Mouse (Mus musculus) small intestine, adult 2 months (tissue): Measurements from ENCODE around the gene Zfp1. TPM values are rescaled to one million over a fixed set of nuclear protein-coding genes. Genes with fewer than 3 reads are reported as not detected.

ENCODE experiments used
- H3K27ac ChIP-seq: fragments of 200-500 bp; 2 replicates; pipeline ENCODE4 v1.5.1; 2012; ENCODE audit warnings: low read depth, low read length, control low read depth, inconsistent platforms; ENCODE audit not compliant: insufficient read depth
- H3K27me3 ChIP-seq: fragments of 200-500 bp; 2 replicates; pipeline ENCODE4 v1.6.1; 2012; ENCODE audit warnings: mild to moderate bottlenecking, moderate library complexity, low read length, inconsistent platforms; ENCODE audit not compliant: control insufficient read depth, insufficient read depth
- H3K36me3 ChIP-seq: fragments of 200-500 bp; 2 replicates; pipeline ENCODE4 v1.6.1; 2012; ENCODE audit warnings: mild to moderate bottlenecking, low read length, control low read depth, inconsistent platforms; ENCODE audit not compliant: control insufficient read depth, insufficient read depth
- H3K4me1 ChIP-seq: fragments of 200-500 bp; 2 replicates; pipeline ENCODE4 v1.6.1; 2012; ENCODE audit warnings: low read length, inconsistent platforms, mixed read lengths; ENCODE audit not compliant: control insufficient read depth, insufficient read depth, insufficient read length
- H3K4me3 ChIP-seq: fragments of 200-500 bp; 2 replicates; pipeline ENCODE4 v1.5.1; 2012; ENCODE audit warnings: low read depth, mild to moderate bottlenecking, control low read depth, inconsistent platforms, low read length, moderate library complexity
- CTCF ChIP-seq: fragments of 200-500 bp; IDR thresholded peaks from 2 replicates; pipeline ENCODE4 v1.5.1; 2012; ENCODE audit warnings: low read depth, mild to moderate bottlenecking, control low read depth, inconsistent platforms, low read length, moderate library complexity, mixed read lengths; ENCODE audit not compliant: insufficient replicate concordance, insufficient read length; ENCODE audit errors: extremely low read depth
- POLR2A ChIP-seq: fragments of 200-500 bp; IDR thresholded peaks from 2 replicates; pipeline ENCODE4 v1.6.1; 2012; ENCODE audit warnings: low read depth, mild to moderate bottlenecking, control low read depth, inconsistent platforms, low read length, moderate library complexity
- WGBS: fragments of 180-500 bp; shearing (Covaris S2); methylation state at CpG from one replicate; pipeline ENCODE4 v1.1.7; 2018; 5-methylcytosine and 5-hydroxymethylcytosine counted together
- polyA plus RNA-seq: library from polyadenylated mRNA; depleted of rRNA; stranded (reverse); fragments of >200 nt; gene quantifications from 2 replicates; pipeline ENCODE4 v1.2.3, GENCODE M21; 2012; rRNA removed

Gene Zfp1
- polyA plus RNA-seq, 1 experiment = 1.6 TPM

- H3K27me3 ChIP-seq = no peaks in the 10 kb centered on the region
- peaks cover 71% of the 10 kb centered on the region for H3K36me3 ChIP-seq
- peaks cover 25% of the 10 kb centered on the region for H3K4me1 ChIP-seq
- no peak overlapping the region for H3K27ac ChIP-seq
- 93% methylated on average over 25 of the region's 25 CpGs for WGBS
- TF ChIP-seq POLR2A = no peak
- no peak for TF ChIP-seq CTCF
- no peak overlapping the region for H3K4me3 ChIP-seq
Observed at GRCm38 (mm10) chr8:111713817-111714216, 70.6 kb downstream of the Zfp1 start.

GRCm38 (mm10) chr8:111714295-111714694 lies 71.1 kb downstream of the Zfp1 start:
- Histone ChIP-seq H3K4me1 (peaks cover 23% of the 10 kb centered on the region), H3K36me3 (peaks cover 72% of the 10 kb centered on the region), H3K27ac (no peak overlapping the region), H3K4me3 (no peak overlapping the region), H3K27me3 (no peaks in the 10 kb centered on the region)
- WGBS = 91% methylated on average over 12 of the region's 12 CpGs
- no peak for TF ChIP-seq POLR2A
- no peak for TF ChIP-seq CTCF

- Histone ChIP-seq H3K36me3 (peaks cover 74% of the 10 kb centered on the region), H3K27ac (no peak overlapping the region), H3K4me1 (peaks cover 18% of the 10 kb centered on the region), H3K4me3 (no peak overlapping the region), H3K27me3 (no peaks in the 10 kb centered on the region)
- 91% methylated on average over 13 of the region's 13 CpGs for WGBS
- no peak for TF ChIP-seq CTCF
- no peak for TF ChIP-seq POLR2A
Observed at GRCm38 (mm10) chr8:111715514-111715913, 72.3 kb downstream of the Zfp1 start.

GRCm38 (mm10) chr8:111716603-111717487 lies 73.6 kb downstream of the Zfp1 start:
- H3K4me3 ChIP-seq = no peak overlapping the region
- H3K27ac ChIP-seq = peak overlapping the region; percentile 44
- no peaks in the 10 kb centered on the region for H3K27me3 ChIP-seq
- peaks cover 70% of the 10 kb centered on the region for H3K36me3 ChIP-seq
- no peak for TF ChIP-seq CTCF
- no peak for TF ChIP-seq POLR2A
- peaks cover 14% of the 10 kb centered on the region for H3K4me1 ChIP-seq
- WGBS = 70% methylated on average over 10 of the region's 10 CpGs

- peaks cover 65% of the 10 kb centered on the region for H3K36me3 ChIP-seq
- H3K4me3 ChIP-seq = no peak overlapping the region
- H3K27me3 ChIP-seq = no peaks in the 10 kb centered on the region
- peaks cover 14% of the 10 kb centered on the region for H3K4me1 ChIP-seq
- WGBS = 84% methylated on average over 4 of the region's 4 CpGs
- no peak for TF ChIP-seq POLR2A
- TF ChIP-seq CTCF = no peak
- peak overlapping the region; percentile 44 for H3K27ac ChIP-seq
Observed at GRCm38 (mm10) chr8:111717488-111717792, 74.2 kb downstream of the Zfp1 start.

GRCm38 (mm10) chr8:111717866-111718265 lies 74.7 kb downstream of the Zfp1 start:
- H3K4me1 ChIP-seq = peaks cover 14% of the 10 kb centered on the region
- WGBS = 17% methylated on average over 6 of the region's 6 CpGs
- peak overlapping the region; percentile 44 for H3K27ac ChIP-seq
- H3K27me3 ChIP-seq = no peaks in the 10 kb centered on the region
- peak; percentile 39; the same call in 1 of the 2 replicates for TF ChIP-seq CTCF
- TF ChIP-seq POLR2A = no peak
- peaks cover 60% of the 10 kb centered on the region for H3K36me3 ChIP-seq
- H3K4me3 ChIP-seq = no peak overlapping the region

- peaks cover 50% of the 10 kb centered on the region for H3K36me3 ChIP-seq
- no peak overlapping the region for H3K27ac ChIP-seq
- no peaks in the 10 kb centered on the region for H3K27me3 ChIP-seq
- no peak for TF ChIP-seq CTCF
- TF ChIP-seq POLR2A = no peak
- H3K4me3 ChIP-seq = no peak overlapping the region
- WGBS = 51% methylated on average over 5 of the region's 5 CpGs
- peaks cover 14% of the 10 kb centered on the region for H3K4me1 ChIP-seq
Observed at GRCm38 (mm10) chr8:111718937-111719336, 75.7 kb downstream of the Zfp1 start.

GRCm38 (mm10) chr8:111720115-111720544 lies 76.9 kb downstream of the Zfp1 start:
- Histone ChIP-seq H3K27me3 (no peaks in the 10 kb centered on the region), H3K4me3 (no peak overlapping the region), H3K4me1 (peaks cover 22% of the 10 kb centered on the region), H3K36me3 (peaks cover 38% of the 10 kb centered on the region), H3K27ac (no peak overlapping the region)
- WGBS = 66% methylated on average over 4 of the region's 4 CpGs
- TF ChIP-seq CTCF (no peak), POLR2A (no peak)

Other genes with a start within 250 kb of the Zfp1 start
- 0.19 and 2.2 TPM in 2 replicates for gene Fa2h, start 249.6 kb upstream of the Zfp1 start, polyA plus RNA-seq
- 2.1 and 2.2 TPM in 2 replicates for gene Wdr59, start 121.3 kb upstream of the Zfp1 start, polyA plus RNA-seq
- gene Znrf1, start 107.3 kb upstream of the Zfp1 start, polyA plus RNA-seq = 18.7 and 25.7 TPM in 2 replicates
- gene Ldhd, start 13.0 kb upstream of the Zfp1 start, polyA plus RNA-seq = 2.8 and 8.4 TPM in 2 replicates
- 138 and 67,254 TPM in 2 replicates for gene Ctrb1, start 47.6 kb downstream of the Zfp1 start, polyA plus RNA-seq
- 84.1 and 251 TPM in 2 replicates for gene Bcar1, start 100.4 kb downstream of the Zfp1 start, polyA plus RNA-seq
- 0.20 and 0.25 TPM in 2 replicates for gene Cfdp1, start 210.9 kb downstream of the Zfp1 start, polyA plus RNA-seq
- gene Tmem170, start 233.3 kb downstream of the Zfp1 start, polyA plus RNA-seq = 4.2 and 11.0 TPM in 2 replicates